Mouse (Mus musculus): ENCODE measurements around the gene Rabepk.

The Rabepk gene

GRCm38 (mm10) chr2:34799357-34800256 lies at the start of gene Rabepk:
TSS of gene Rabepk (minus strand) at chr2:34799912.
- peak; percentile 99 for DNase-seq

GRCm38 (mm10) chr2:34847702-34848101 lies 48.0 kb upstream of the Rabepk start:
- no peak for DNase-seq

GRCm38 (mm10) chr2:34843211-34843939 lies 43.7 kb upstream of the Rabepk start:
- peak; percentile 99 for DNase-seq

GRCm38 (mm10) chr2:34841706-34842105 lies 42.0 kb upstream of the Rabepk start:
- DNase-seq, result peak; percentile 42

GRCm38 (mm10) chr2:34840143-34840542 lies 40.4 kb upstream of the Rabepk start:
- peak; percentile 78 for DNase-seq

GRCm38 (mm10) chr2:34835669-34836068 lies 36.0 kb upstream of the Rabepk start:
- DNase-seq, result no peak

- peak; percentile 68 for DNase-seq
Measured at GRCm38 (mm10) chr2:34833624-34834023, 33.9 kb upstream of the Rabepk start.

- DNase-seq, result peak; percentile 36
Measured at GRCm38 (mm10) chr2:34832766-34833457, 33.2 kb upstream of the Rabepk start, which contains the start of gene Gm34653. TSS of gene Gm34653 (plus strand) at chr2:34833007.

GRCm38 (mm10) chr2:34830066-34830465 lies 30.4 kb upstream of the Rabepk start:
- peak; percentile 85 for DNase-seq

- peak; percentile 62 for DNase-seq
Measured at GRCm38 (mm10) chr2:34828026-34828425, 28.3 kb upstream of the Rabepk start.

GRCm38 (mm10) chr2:34827591-34827990 lies 27.9 kb upstream of the Rabepk start:
- DNase-seq, result peak; percentile 64

GRCm38 (mm10) chr2:34826460-34827231 lies 26.9 kb upstream of the Rabepk start:
- peak; percentile 81 for DNase-seq

- DNase-seq, result peak; percentile 99
Measured at GRCm38 (mm10) chr2:34825827-34826459, 26.2 kb upstream of the Rabepk start, which contains the start of gene Fbxw2. TSS of gene Fbxw2 (minus strand) at chr2:34826311.

- DNase-seq, result peak; percentile 19
Measured at GRCm38 (mm10) chr2:34818492-34818891, 18.8 kb upstream of the Rabepk start.

GRCm38 (mm10) chr2:34815893-34816292 lies 16.2 kb upstream of the Rabepk start:
- peak; percentile 69 for DNase-seq

- DNase-seq, result peak; percentile 74
Measured at GRCm38 (mm10) chr2:34812706-34813105, 13.0 kb upstream of the Rabepk start.

GRCm38 (mm10) chr2:34810775-34811174 lies 11.1 kb upstream of the Rabepk start:
- peak; percentile 68 for DNase-seq

GRCm38 (mm10) chr2:34809568-34809967 lies 9.9 kb upstream of the Rabepk start:
- no peak for DNase-seq

GRCm38 (mm10) chr2:34808057-34808456 lies 8.3 kb upstream of the Rabepk start:
- peak; percentile 46 for DNase-seq

- DNase-seq, result peak; percentile 87
Measured at GRCm38 (mm10) chr2:34805364-34805950, 5.7 kb upstream of the Rabepk start.

GRCm38 (mm10) chr2:34804815-34805214 lies 5.1 kb upstream of the Rabepk start:
- DNase-seq, result peak; percentile 60

Measured in heart, adult 11 months (tissue).